Mouse (Mus musculus): ENCODE measurements around the gene Atxn1l. TPM values are rescaled to one million over a fixed set of nuclear protein-coding genes. Genes with fewer than 3 reads are reported as not detected.
A peak's percentile ranks its signal among the peaks of the same experiment; 100 is the strongest.

The Atxn1l gene
- total RNA-seq, 2 experiments from 2014 or later = 20.4 to 21.9 TPM

DNA sequence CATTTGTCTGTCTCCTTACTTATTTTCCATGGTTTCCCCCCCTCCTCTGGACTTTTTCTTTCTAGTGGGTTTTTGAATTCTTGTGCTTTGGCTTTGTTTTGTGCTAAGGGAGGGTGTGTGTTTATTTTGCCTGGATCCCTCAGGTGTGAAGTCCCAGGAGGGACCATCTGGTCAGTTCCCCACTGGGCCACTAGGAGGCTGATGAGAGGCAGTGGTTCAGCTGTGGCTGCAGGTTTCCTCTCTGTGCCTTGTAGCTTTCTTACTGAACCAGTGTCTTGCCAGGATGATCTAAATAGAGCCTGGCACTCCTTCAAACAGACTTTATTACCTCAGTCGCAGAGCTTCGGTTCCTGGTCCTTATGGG, 30.7 kb downstream of the Atxn1l start:
- DNase-seq = peak; percentile 79
- TF ChIP-seq CTCF (IDR thresholded peaks at IDR 0.05) = peak; percentile 90
- Histone ChIP-seq H3K4me3 (peak overlapping the region; percentile 96), H3K27ac (no peak overlapping the region; the same call in 1 of the 2 replicates)
- intact Hi-C loops (cut with DNase I) = loop anchor here (2.0 to 5.0 kb wide), 2 partner anchors 72 to 100 kb away; partner anchors contain the start of genes Ap1g1 and Dhodh

DNA sequence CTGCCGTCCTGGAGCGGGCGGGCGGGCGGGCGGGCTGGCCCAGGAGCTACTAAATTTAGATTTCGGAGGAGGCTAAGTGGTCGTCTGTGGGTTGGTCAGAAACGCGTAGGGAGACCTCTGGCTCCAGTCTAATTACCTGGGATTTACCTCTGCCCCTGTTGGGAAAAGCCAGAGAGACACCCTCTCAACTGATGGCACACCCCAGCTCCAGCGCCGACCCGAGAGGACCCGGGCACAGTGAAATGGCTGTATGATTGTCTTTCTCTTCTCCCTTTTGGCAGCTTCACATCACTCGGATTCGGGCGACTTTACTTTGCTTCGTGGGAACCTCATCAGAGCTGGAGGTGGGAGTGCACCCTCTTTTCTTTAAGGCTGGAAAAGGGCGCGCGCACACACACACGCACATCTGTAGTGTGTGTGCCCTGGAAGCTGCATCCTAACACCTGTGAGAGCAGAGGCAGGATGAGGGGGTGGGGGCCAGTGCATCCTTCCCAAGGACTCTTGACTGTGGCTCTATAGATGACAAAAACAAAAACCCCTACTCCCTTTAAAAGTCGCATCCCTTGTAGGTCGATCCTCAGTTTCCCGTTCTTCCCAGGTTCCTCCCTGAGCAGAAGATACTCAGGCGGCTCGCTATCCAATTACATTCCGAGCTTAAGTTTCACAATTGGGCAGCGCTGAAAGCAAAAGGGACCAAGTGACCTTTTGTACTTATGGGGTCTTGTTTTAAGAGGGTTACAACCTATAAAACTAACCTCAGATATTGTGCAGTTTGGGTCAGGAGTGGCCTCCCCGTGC, 31.3 kb downstream of the Atxn1l start:
- DNase-seq = no peak
- peak overlapping the region; percentile 96 for H3K4me3 ChIP-seq
- peak overlapping the region; percentile 87 for H3K27ac ChIP-seq
- TF ChIP-seq CTCF (IDR thresholded peaks at IDR 0.05) = no peak
- intact Hi-C loops (cut with DNase I) = loop anchor here (2.0 to 5.0 kb wide), 2 partner anchors 73 to 99 kb away; partner anchors contain the start of genes Ap1g1 and Dhodh

DNA sequence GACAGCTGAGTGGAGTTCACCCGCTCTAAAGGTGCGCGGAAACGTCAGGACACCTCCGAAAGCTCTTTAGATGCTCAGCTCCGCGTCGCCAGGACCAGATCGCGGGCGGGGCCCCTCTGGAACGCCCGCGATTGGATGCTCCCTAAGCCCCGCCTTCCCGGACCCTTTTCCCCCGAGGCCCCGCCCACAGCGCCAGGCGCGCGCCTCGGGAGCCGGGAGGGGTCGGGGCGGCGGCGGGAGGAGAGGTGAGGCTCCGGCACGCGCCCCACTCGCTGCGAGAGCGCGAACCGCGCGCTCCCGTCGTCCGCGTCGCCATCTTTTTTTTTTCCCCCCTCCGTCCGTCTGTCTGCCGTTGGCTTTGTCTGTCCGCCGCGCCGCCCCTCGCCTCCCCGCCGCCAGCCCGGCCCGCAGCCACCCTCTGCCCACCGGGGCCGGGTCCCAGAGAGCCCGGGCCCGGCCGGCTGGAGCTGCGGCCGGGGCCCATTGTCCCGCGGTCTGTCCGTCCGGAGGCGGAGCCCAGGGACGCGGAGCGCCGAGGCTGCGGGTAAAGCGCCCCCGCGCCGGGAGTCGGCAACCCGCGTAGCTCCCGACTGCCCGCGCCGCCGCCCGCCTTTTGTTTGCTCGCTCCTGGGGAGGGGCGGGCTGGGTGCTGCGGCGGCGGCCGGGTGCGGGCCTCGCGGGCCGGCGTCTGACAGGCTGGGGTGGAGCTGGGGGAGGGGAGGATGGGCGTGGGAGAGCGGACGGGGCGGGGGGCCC, 32.0 kb downstream of the Atxn1l start, which contains the start of gene Zfp821:
Gene Zfp821, plus strand, starts transcription at position 227 of the 756 bp plus-strand sequence.
- peak within 1 kb of the TSS; percentile 96 for H3K4me3 ChIP-seq
- H3K27ac ChIP-seq = peak within 1 kb of the TSS; percentile 87
- intact Hi-C loops (cut with DNase I) = loop anchor here (2.0 to 5.0 kb wide), 2 partner anchors 73 to 98 kb away; partner anchors contain the start of genes Ap1g1 and Dhodh
- peak; percentile 96 for DNase-seq
- TF ChIP-seq CTCF (IDR thresholded peaks at IDR 0.05) = no peak

DNA sequence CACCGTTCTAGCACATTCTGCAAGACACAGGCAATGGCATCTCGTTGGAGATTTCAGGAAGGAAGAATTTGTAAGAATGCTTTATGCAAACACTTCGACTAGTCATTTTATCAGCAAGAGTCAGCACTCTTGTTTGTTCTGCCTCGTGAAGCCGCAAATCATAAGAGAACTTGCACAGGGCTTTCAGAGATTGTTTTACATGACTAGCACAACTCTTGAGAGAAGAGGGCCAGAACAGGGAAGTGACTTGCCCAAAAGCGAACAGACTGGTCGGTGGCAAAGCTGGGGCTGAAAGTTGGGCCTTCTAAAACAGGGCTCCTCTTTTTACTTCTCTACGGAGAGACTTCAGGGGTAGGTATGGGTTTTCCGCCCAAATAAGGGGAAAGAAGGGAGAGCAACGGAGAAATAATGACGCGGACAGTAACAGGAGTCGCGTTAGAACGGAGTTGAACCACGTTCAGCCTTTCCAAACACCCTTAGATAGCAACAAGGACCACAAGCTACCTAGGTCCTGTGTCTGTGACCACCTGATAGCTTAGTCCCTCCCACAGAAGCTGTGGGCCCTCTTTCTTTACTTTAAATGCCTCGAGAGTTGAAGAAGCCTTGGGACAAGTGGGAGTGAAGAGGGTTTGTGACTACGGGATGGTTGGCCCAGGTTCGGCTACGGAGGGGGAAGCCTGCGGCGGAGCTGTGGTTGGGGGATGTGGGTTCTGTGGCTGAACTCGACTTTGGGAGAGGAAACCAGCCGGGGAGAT, 32.8 kb downstream of the Atxn1l start:
- H3K4me3 ChIP-seq = peak overlapping the region; percentile 96
- intact Hi-C loops (cut with DNase I) = loop anchor here (5.0 kb wide), 1 partner anchor 97 kb away; the partner anchor contains the start of gene Dhodh
- no peak for DNase-seq
- H3K27ac ChIP-seq = peak overlapping the region; percentile 87
- TF ChIP-seq CTCF (IDR thresholded peaks at IDR 0.05) = no peak

DNA sequence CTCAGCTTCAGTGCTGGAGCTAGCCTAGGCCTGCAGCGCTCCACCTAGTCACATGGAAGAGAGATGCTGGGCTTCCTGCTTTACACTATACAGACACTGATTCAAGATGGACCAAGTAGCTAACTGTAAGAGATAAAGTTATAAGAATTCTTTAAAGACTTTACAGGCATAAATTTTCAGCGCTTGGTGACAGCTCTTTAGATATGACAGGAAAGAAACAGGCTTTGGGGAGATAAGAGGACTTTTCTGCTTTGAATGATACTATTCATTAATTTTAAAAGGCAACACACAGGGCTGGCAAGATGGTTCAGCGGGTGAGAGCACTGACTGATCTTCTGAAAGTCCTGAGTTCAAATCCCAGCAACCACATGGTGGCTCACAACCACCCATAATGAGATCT, 39.1 kb downstream of the Atxn1l start:
- intact Hi-C loops (cut with DNase I) = no loop called here
- Histone ChIP-seq H3K4me3 (no peak overlapping the region), H3K27ac (no peak overlapping the region)
- DNase-seq = no peak
- TF ChIP-seq CTCF (IDR thresholded peaks at IDR 0.05) = no peak

DNA sequence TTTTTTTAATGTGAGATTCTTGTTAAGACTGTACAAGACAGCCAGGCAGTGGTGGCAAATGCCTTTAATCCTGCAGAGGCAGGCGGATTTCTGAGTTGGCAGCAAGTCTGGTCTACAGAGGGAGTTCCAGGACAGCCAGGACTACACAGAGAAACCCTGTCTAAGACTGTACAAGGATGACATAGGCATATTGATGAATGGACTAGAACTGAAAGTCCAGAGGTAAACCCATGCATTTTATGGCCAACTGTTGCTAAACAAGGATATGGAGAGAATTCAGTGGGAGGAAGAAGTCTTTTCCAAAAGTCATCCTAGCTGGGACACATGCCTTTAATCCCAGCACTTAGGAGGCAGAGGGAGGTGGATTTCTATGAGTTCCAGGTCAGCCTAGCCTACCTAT, 39.8 kb downstream of the Atxn1l start:
- no peak overlapping the region for H3K27ac ChIP-seq
- no peak for DNase-seq
- intact Hi-C loops (cut with DNase I) = no loop called here
- H3K4me3 ChIP-seq = no peak overlapping the region
- no peak for TF ChIP-seq CTCF (IDR thresholded peaks at IDR 0.05)

DNA sequence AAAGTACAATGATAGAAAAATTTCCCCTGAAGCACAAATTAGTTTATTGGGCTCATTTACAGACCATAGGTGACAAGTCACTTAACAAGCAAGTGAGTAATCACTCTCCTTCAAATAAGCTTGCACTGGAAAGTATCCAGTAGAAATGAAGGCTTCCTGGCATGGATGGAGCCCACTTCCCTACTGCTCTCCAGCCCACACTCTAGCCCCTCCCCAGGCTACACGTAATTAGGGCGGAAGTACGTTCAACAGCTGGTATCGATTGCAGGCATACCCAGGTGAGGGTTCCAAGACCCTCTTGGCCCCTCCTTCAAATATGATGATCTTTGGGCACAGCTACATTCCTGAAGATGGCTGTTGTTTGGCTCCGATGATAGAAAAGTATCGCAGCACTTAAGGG, 43.4 kb downstream of the Atxn1l start:
- Histone ChIP-seq H3K4me3 (no peak overlapping the region), H3K27ac (no peak overlapping the region)
- no peak for DNase-seq
- intact Hi-C loops (cut with DNase I) = no loop called here
- TF ChIP-seq CTCF (IDR thresholded peaks at IDR 0.05) = no peak

DNA sequence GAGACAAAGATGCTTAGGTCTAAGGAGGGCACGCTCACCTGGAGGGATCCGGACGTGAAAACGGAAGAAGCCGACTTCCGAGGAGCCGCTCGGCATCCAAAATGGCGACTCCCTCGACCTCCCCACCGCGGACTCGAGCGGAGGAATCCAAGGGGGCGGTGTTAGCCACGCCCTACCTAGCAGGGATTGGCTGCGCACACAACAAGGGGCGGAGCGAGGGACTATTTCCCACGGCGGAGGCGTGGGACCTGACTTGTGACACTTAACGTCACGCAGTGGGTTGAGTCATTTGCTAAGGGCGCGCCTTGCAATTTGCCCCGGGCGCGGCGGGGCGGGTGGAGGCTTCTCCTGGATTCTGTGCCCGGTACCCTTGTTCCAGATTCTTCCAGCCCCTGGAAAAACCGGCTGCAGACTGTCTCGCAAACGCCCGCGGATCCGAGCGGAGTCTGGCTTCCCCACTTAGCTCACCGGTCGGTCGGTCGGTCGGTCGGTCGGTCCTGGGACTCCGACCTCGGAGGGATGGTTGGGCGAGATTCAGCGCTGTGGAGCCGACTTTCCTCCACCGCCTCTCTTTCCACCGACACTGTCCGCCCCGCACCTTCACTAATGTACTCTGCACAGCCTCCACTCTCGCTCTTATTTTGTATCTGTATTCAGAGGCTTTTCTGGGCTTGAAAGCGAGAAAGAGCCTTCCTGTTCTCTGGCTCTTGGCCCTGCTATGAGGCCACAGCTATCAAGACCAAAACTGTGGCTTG, 44.2 kb downstream of the Atxn1l start, which contains the start of gene Ist1:
Gene Ist1, minus strand, starts transcription at position 115 of the 755 bp plus-strand sequence.
- Histone ChIP-seq H3K27ac (peak within 1 kb of the TSS; percentile 97), H3K4me3 (peak within 1 kb of the TSS; percentile 96)
- DNase-seq = peak; percentile 99
- intact Hi-C loops (cut with DNase I) = loop anchor here (1.0 kb wide), 1 partner anchor 85 kb away; the partner anchor contains the start of gene Dhodh
- TF ChIP-seq CTCF (IDR thresholded peaks at IDR 0.05) = peak; percentile 12; the same call in 1 of the 2 replicates

DNA sequence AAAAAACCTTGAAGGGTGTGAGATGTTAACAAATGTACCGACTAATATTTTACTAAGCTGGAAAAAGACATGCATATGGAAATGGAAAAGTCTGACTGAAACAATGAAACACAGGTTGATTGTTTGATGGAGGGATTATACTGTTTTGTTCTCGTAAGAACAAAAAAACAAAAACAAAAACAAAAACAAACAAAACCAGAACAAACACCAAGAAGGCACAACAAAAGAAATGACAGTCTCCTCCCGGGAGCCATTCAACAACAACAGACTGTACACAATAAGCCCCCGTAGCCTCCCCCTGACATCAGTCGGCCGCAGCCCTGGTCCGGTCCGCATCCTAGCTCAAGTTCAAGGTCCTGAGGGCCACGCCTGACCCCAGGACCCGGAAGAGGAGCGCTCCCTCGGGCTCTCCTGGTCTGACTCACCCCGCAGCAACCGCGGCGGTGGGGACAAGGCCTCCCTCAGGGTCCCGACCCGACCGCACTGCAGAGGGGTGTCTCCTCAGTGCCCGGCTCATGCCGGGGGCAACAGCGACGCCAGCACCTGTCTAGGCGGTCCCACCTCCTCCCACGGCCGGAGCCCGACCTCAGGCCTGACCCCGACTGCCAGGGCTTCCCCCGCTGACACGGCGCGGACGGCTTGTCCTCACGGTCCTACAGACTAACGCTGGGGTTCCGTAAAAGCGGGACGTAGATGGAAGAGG, 44.9 kb downstream of the Atxn1l start:
- intact Hi-C loops (cut with DNase I) = loop anchor here (1.0 kb wide), 1 partner anchor 84 kb away; the partner anchor contains the start of gene Dhodh

DNA sequence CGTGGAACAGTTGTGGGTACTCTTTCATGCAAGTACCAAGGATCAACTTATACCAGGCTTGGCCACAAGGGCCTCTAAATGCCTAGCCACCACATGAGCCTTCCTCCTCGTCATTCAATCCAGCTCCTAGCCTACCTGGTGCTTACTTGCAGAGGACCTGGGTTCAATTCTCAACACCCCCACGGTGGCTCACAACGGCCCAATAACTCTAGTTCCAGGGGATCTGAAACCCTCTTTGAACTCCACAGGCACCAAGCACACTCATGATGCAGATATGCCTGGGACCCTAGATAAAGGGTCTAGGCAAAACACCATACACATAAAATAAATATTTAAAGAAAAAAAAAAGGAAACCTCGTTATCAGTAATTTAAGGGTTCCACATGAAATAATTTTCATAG, 45.8 kb downstream of the Atxn1l start:
- intact Hi-C loops (cut with DNase I) = no loop called here
- Histone ChIP-seq H3K4me3 (peak overlapping the region; percentile 96), H3K27ac (no peak overlapping the region; the same call in 1 of the 2 replicates)
- TF ChIP-seq CTCF (IDR thresholded peaks at IDR 0.05) = no peak
- no peak for DNase-seq

More for the DNA sequence above, 44.9 kb downstream of the Atxn1l start:
- peak overlapping the region; percentile 97 for H3K27ac ChIP-seq
- DNase-seq = peak; percentile 71
- peak overlapping the region; percentile 96 for H3K4me3 ChIP-seq
- TF ChIP-seq CTCF (IDR thresholded peaks at IDR 0.05) = no peak

DNA sequence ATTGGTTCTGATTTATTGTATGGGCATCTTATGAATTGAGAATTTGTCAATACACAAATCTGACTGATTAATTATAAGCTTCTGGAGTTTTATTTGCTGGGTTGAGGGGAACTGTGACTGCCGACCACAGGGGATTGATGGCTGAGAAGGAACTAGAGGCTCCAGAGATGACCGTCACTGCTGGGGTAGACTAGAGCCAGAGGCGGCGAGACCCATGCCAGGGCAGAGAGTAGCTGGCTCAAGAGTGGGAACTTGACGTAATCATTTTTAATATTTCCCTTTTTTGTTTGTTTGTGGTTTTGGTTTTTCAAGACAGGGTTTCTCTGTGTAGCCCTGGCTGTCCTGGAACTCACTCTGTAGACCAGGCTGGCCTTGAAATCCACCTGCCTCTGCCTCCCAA, 50.3 kb downstream of the Atxn1l start:
- DNase-seq = no peak
- Histone ChIP-seq H3K4me3 (no peak overlapping the region), H3K27ac (no peak overlapping the region)
- intact Hi-C loops (cut with DNase I) = no loop called here
- TF ChIP-seq CTCF (IDR thresholded peaks at IDR 0.05) = no peak

Measured in gastrocnemius, adult 2 months (tissue).